Mouse (Mus musculus) Muller cell, postnatal 12 days (primary cell): ENCODE results near the gene Nat9.

Experiments
- DNase-seq: peaks from one replicate; pipeline ENCODE4 v3.0.0-alpha.2; 2015; ENCODE audit errors: inconsistent ontology term

The Nat9 gene

GRCm38 (mm10) chr11:115178766-115179165 is 8.9 kb downstream of the Nat9 start:
- no peak for DNase-seq

GRCm38 (mm10) chr11:115177559-115178195 is 10.0 kb downstream of the Nat9 start:
- DNase-seq = peak; percentile 45

- no peak for DNase-seq
Measured at GRCm38 (mm10) chr11:115176399-115177190, 11.1 kb downstream of the Nat9 start.

GRCm38 (mm10) chr11:115173549-115174339 is 13.9 kb downstream of the Nat9 start:
- DNase-seq = no peak

- DNase-seq = peak; percentile 55
Measured at GRCm38 (mm10) chr11:115172825-115173287, 14.8 kb downstream of the Nat9 start.

- no peak for DNase-seq
Measured at GRCm38 (mm10) chr11:115171125-115171524, 16.5 kb downstream of the Nat9 start.

GRCm38 (mm10) chr11:115169430-115169829 is 18.2 kb downstream of the Nat9 start:
- no peak for DNase-seq

GRCm38 (mm10) chr11:115167631-115168249 is 19.9 kb downstream of the Nat9 start:
- DNase-seq = no peak

- no peak for DNase-seq
Measured at GRCm38 (mm10) chr11:115166776-115167175, 20.9 kb downstream of the Nat9 start.

- DNase-seq = peak; percentile 66
Measured at GRCm38 (mm10) chr11:115164976-115165374, 22.7 kb downstream of the Nat9 start.

GRCm38 (mm10) chr11:115164341-115164975 is 23.2 kb downstream of the Nat9 start:
- DNase-seq = no peak

- DNase-seq = peak; percentile 55
Measured at GRCm38 (mm10) chr11:115163568-115164150, 24.0 kb downstream of the Nat9 start.

GRCm38 (mm10) chr11:115162832-115163480 is 24.7 kb downstream of the Nat9 start, which contains the start of gene Slc9a3r1:
Gene Slc9a3r1 (plus strand): TSS chr11:115163341.
- peak; percentile 100 for DNase-seq

- no peak for DNase-seq
Measured at GRCm38 (mm10) chr11:115162205-115162601, 25.5 kb downstream of the Nat9 start.

- DNase-seq = no peak
Measured at GRCm38 (mm10) chr11:115161578-115162204, 26.0 kb downstream of the Nat9 start.

GRCm38 (mm10) chr11:115160883-115161577 is 26.6 kb downstream of the Nat9 start:
- peak; percentile 55 for DNase-seq

GRCm38 (mm10) chr11:115160016-115160797 is 27.5 kb downstream of the Nat9 start:
- peak; percentile 64 for DNase-seq
